Mouse (Mus musculus) cortical plate, adult 2 months (tissue): Measurements from ENCODE around the gene Atad5.
A peak's percentile ranks its signal among the peaks of the same experiment; 100 is the strongest.

ENCODE experiments used
- CTCF ChIP-seq: fragments of 200-500 bp; IDR thresholded peaks from 2 replicates; pipeline ENCODE4 v1.5.1; 2011; ENCODE audit warnings: mild to moderate bottlenecking, control low read depth, low read length; ENCODE audit not compliant: insufficient read depth; ENCODE audit errors: extremely low read depth
- POLR2A ChIP-seq: fragments of 200-500 bp; IDR thresholded peaks from 2 replicates; pipeline ENCODE4 v1.6.1; 2011; ENCODE audit warnings: mild to moderate bottlenecking, low read length, control low read depth; ENCODE audit not compliant: insufficient read depth; ENCODE audit errors: extremely low read depth

- peak; percentile 97 for TF ChIP-seq POLR2A
- TF ChIP-seq CTCF = no peak
Measured at GRCm38 (mm10) chr11:80141825-80142521, 52.8 kb downstream of the Atad5 start, which contains the start of gene Tefm.
